Mouse (Mus musculus) spleen, adult 2 months (tissue): ENCODE results near the gene Spast. TPM values are rescaled to one million over a fixed set of nuclear protein-coding genes. Genes with fewer than 3 reads are reported as not detected.

ENCODE experiments used
- DNase-seq, 2 experiments: peaks; one replicate each; pipeline versions ENCODE4 v3.0.0 to v3.0.0-alpha.2; 2012 to 2021; ENCODE audit warnings: low spot score in 2 of 2, low read depth in 1 of 2
- H3K27ac ChIP-seq: fragments of 200-500 bp; 2 replicates; pipeline ENCODE4 v1.5.1; 2012; ENCODE audit warnings: low read length, inconsistent platforms; ENCODE audit not compliant: insufficient read depth
- H3K27me3 ChIP-seq: fragments of 200-500 bp; 2 replicates; pipeline ENCODE4 v1.6.1; 2012; ENCODE audit warnings: mild to moderate bottlenecking, moderate library complexity, low read length, inconsistent platforms; ENCODE audit not compliant: control insufficient read depth, insufficient read depth
- H3K36me3 ChIP-seq: fragments of 200-500 bp; 2 replicates; pipeline ENCODE4 v1.6.1; 2012; ENCODE audit warnings: mild to moderate bottlenecking, low read length, inconsistent platforms; ENCODE audit not compliant: control insufficient read depth, insufficient read depth
- H3K4me1 ChIP-seq: fragments of 200-500 bp; 2 replicates; pipeline ENCODE4 v1.6.1; 2011; ENCODE audit warnings: inconsistent platforms; ENCODE audit not compliant: control insufficient read depth, insufficient read depth, insufficient read length
- H3K4me3 ChIP-seq: fragments of 200-500 bp; 2 replicates; pipeline ENCODE4 v1.5.1; 2011; ENCODE audit warnings: mild to moderate bottlenecking, inconsistent platforms; ENCODE audit not compliant: insufficient read depth, insufficient read length; ENCODE audit errors: extremely low read depth
- CTCF ChIP-seq: fragments of 200-500 bp; IDR thresholded peaks from 2 replicates; pipeline ENCODE4 v1.5.1; 2011; ENCODE audit warnings: mild to moderate bottlenecking, inconsistent platforms; ENCODE audit not compliant: insufficient read depth, insufficient read length, insufficient replicate concordance; ENCODE audit errors: extremely low read depth
- POLR2A ChIP-seq: fragments of 200-500 bp; IDR thresholded peaks from 2 replicates; pipeline ENCODE4 v1.6.1; 2011; ENCODE audit warnings: low read depth, low read length, inconsistent platforms
- WGBS: fragments of 180-500 bp; shearing (Covaris S2); methylation state at CpG from one replicate; pipeline ENCODE4 v1.1.7; 2018; 5-methylcytosine and 5-hydroxymethylcytosine counted together
- polyA plus RNA-seq: library from polyadenylated mRNA; depleted of rRNA; stranded (reverse); fragments of >200 nt; gene quantifications from 2 replicates; pipeline ENCODE4 v1.2.3, GENCODE M21; 2012

Gene Spast
- polyA plus RNA-seq, 1 experiment = 3.0 TPM

- DNase-seq = no peak
- Histone ChIP-seq H3K27me3 (no peaks in the 10 kb centered on the region), H3K36me3 (peaks cover 7% of the 10 kb centered on the region), H3K27ac (no peak overlapping the region), H3K4me1 (peaks cover 3% of the 10 kb centered on the region; the same call in 1 of the 2 replicates), H3K4me3 (no peak overlapping the region)
- WGBS = 82% methylated on average over 3 of the region's 3 CpGs
- TF ChIP-seq POLR2A (no peak), CTCF (no peak)
Measured at GRCm38 (mm10) chr17:74389847-74390246, 51.1 kb downstream of the Spast start.

GRCm38 (mm10) chr17:74394381-74394780 lies 55.6 kb downstream of the Spast start:
- 78% methylated on average over 2 of the region's 2 CpGs for WGBS
- no peak overlapping the region for H3K27ac ChIP-seq
- H3K4me3 ChIP-seq = no peak overlapping the region
- H3K36me3 ChIP-seq = no peaks in the 10 kb centered on the region
- TF ChIP-seq CTCF = no peak
- no peak for TF ChIP-seq POLR2A
- no peak for DNase-seq
- H3K27me3 ChIP-seq = no peaks in the 10 kb centered on the region
- H3K4me1 ChIP-seq = peaks cover 6% of the 10 kb centered on the region; the same call in 1 of the 2 replicates

- DNase-seq = peak in 1 of 2 experiments; percentile 4
- TF ChIP-seq CTCF = no peak
- no peak for TF ChIP-seq POLR2A
- Histone ChIP-seq H3K27me3 (no peaks in the 10 kb centered on the region), H3K4me3 (peak overlapping the region; percentile 92), H3K27ac (peak overlapping the region; percentile 41; the same call in 1 of the 2 replicates), H3K36me3 (no peaks in the 10 kb centered on the region), H3K4me1 (peaks cover 6% of the 10 kb centered on the region; the same call in 1 of the 2 replicates)
- 12% methylated on average over 16 of the region's 16 CpGs for WGBS
Measured at GRCm38 (mm10) chr17:74394855-74395254, 56.1 kb downstream of the Spast start.

GRCm38 (mm10) chr17:74395383-74396065 lies 56.7 kb downstream of the Spast start, which contains the start of gene Slc30a6:
Gene Slc30a6 (plus strand): TSS chr17:74395608.
- under 1% methylated on average over 41 of the region's 41 CpGs for WGBS
- no peaks in the 10 kb centered on the region for H3K27me3 ChIP-seq
- H3K36me3 ChIP-seq = no peaks in the 10 kb centered on the region
- peak within 1 kb of the TSS; percentile 89 for H3K27ac ChIP-seq
- H3K4me1 ChIP-seq = peaks cover 6% of the 10 kb centered on the region; the same call in 1 of the 2 replicates
- no peak for TF ChIP-seq CTCF
- peak; percentile 85 for TF ChIP-seq POLR2A
- peak; percentile 89 to 96 for DNase-seq
- H3K4me3 ChIP-seq = peak within 1 kb of the TSS; percentile 92

GRCm38 (mm10) chr17:74396766-74397165 lies 58.0 kb downstream of the Spast start:
- 66% methylated on average over 4 of the region's 4 CpGs for WGBS
- Histone ChIP-seq H3K27ac (no peak overlapping the region), H3K27me3 (no peaks in the 10 kb centered on the region), H3K4me3 (no peak overlapping the region), H3K4me1 (peaks cover 6% of the 10 kb centered on the region; the same call in 1 of the 2 replicates), H3K36me3 (no peaks in the 10 kb centered on the region)
- TF ChIP-seq CTCF (no peak), POLR2A (no peak)
- DNase-seq = no peak

GRCm38 (mm10) chr17:74397173-74397572 lies 58.4 kb downstream of the Spast start:
- no peak overlapping the region for H3K27ac ChIP-seq
- H3K4me3 ChIP-seq = no peak overlapping the region
- peaks cover 6% of the 10 kb centered on the region; the same call in 1 of the 2 replicates for H3K4me1 ChIP-seq
- H3K36me3 ChIP-seq = no peaks in the 10 kb centered on the region
- no peak for DNase-seq
- WGBS = 61% methylated on average over 2 of the region's 2 CpGs
- H3K27me3 ChIP-seq = no peaks in the 10 kb centered on the region
- no peak for TF ChIP-seq POLR2A
- TF ChIP-seq CTCF = no peak
